Mouse (Mus musculus) lung, postnatal 0 days (tissue): Measurements from ENCODE around the gene Gopc.

Experiments
- CTCF ChIP-seq: IDR thresholded peaks from 2 replicates; pipeline ENCODE4 v1.5.1; 2016; ENCODE audit warnings: antibody characterized with exemption, mild to moderate bottlenecking
- EP300 ChIP-seq: IDR thresholded peaks from 2 replicates; pipeline ENCODE4 v1.6.1; 2016; ENCODE audit warnings: antibody characterized with exemption, mild to moderate bottlenecking, control low read depth

- TF ChIP-seq CTCF (no peak), EP300 (no peak)
These were observed 9.3 kb upstream of the Gopc start for GRCm38 (mm10) chr10:52391208-52391607.
